Mouse (Mus musculus): ENCODE measurements around the gene Cldn20.

- no peak for TF ChIP-seq EP300 (IDR thresholded peaks at IDR 0.05; ENCODE audit: low read depth)
- no peak for TF ChIP-seq CTCF (IDR thresholded peaks at IDR 0.05; ENCODE audit: low read depth)
Measured at GRCm38 (mm10) chr17:3520344-3520743, 12.0 kb upstream of the Cldn20 start.
